Mouse (Mus musculus): ENCODE data around the gene Gm19345.

Gm19345 gene

GRCm38 (mm10) chr7:19851858-19852570 lies at the start of gene Gm19345:
Gene Gm19345 (plus strand): TSS chr7:19852003.
- peak; percentile 54 for DNase-seq

GRCm38 (mm10) chr7:19802995-19803394 lies 48.8 kb upstream of the Gm19345 start:
- DNase-seq: peak; percentile 71

- DNase-seq: no peak
Observed at GRCm38 (mm10) chr7:19806356-19806969, 45.3 kb upstream of the Gm19345 start.

GRCm38 (mm10) chr7:19809369-19809768 lies 42.4 kb upstream of the Gm19345 start:
- DNase-seq: peak; percentile 38

- DNase-seq: no peak
Observed at GRCm38 (mm10) chr7:19811114-19811513, 40.7 kb upstream of the Gm19345 start.

GRCm38 (mm10) chr7:19813161-19813560 lies 38.6 kb upstream of the Gm19345 start:
- no peak for DNase-seq

GRCm38 (mm10) chr7:19813579-19814122 lies 38.2 kb upstream of the Gm19345 start:
- no peak for DNase-seq

- no peak for DNase-seq
Observed at GRCm38 (mm10) chr7:19815296-19816223, 36.2 kb upstream of the Gm19345 start.

GRCm38 (mm10) chr7:19816224-19816771 lies 35.5 kb upstream of the Gm19345 start:
- DNase-seq: peak; percentile 68

GRCm38 (mm10) chr7:19817382-19818105 lies 34.3 kb upstream of the Gm19345 start:
- peak; percentile 33 for DNase-seq

GRCm38 (mm10) chr7:19818440-19818839 lies 33.4 kb upstream of the Gm19345 start:
- no peak for DNase-seq

- no peak for DNase-seq
Observed at GRCm38 (mm10) chr7:19818875-19819274, 32.9 kb upstream of the Gm19345 start.

GRCm38 (mm10) chr7:19820347-19821048 lies 31.3 kb upstream of the Gm19345 start:
- DNase-seq: no peak

- no peak for DNase-seq
Observed at GRCm38 (mm10) chr7:19821633-19822032, 30.2 kb upstream of the Gm19345 start.

- no peak for DNase-seq
Observed at GRCm38 (mm10) chr7:19822193-19822592, 29.6 kb upstream of the Gm19345 start.

GRCm38 (mm10) chr7:19822604-19823058 lies 29.2 kb upstream of the Gm19345 start, which contains the start of gene Bcl3:
Gene Bcl3 (minus strand): TSS chr7:19822770.
- DNase-seq: no peak

- DNase-seq: no peak
Observed at GRCm38 (mm10) chr7:19823256-19824181, 28.3 kb upstream of the Gm19345 start.

- DNase-seq: peak; percentile 42
Observed at GRCm38 (mm10) chr7:19824182-19824973, 27.4 kb upstream of the Gm19345 start.

- no peak for DNase-seq
Observed at GRCm38 (mm10) chr7:19826756-19827155, 25.0 kb upstream of the Gm19345 start.
